Mouse (Mus musculus) cerebellum, postnatal 36 days (tissue): ENCODE results near the gene Mefv.

Experiments
- DNase-seq, 2 experiments: peaks; one replicate each; pipeline ENCODE4 v3.0.0; 2021 to 2022; ENCODE audit warnings: mixed read lengths in 2 of 2

Gene Mefv

DNA sequence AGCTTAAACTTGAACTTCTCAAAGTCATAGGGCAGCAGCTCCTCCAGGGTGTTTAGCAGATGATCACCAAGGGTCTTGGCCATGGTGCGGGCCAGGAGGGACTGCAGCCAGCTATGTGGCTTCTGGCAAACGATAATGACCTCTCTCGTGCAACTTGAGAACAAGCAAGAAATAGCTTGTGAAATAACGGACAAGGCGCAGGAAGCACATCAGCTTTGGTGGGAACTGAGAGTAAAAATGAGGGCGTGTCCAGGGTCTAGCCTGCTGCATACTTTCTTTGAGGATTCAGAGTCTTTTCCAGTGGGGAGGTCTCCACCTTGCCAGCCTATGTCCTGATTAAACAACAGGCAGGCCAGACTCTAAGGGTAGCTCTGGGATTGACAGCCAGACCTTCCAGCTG lies at the start of gene Mefv:
Gene Mefv, minus strand, starts transcription at position 118 of the 400 bp plus-strand sequence.
- DNase-seq: no peak

DNA sequence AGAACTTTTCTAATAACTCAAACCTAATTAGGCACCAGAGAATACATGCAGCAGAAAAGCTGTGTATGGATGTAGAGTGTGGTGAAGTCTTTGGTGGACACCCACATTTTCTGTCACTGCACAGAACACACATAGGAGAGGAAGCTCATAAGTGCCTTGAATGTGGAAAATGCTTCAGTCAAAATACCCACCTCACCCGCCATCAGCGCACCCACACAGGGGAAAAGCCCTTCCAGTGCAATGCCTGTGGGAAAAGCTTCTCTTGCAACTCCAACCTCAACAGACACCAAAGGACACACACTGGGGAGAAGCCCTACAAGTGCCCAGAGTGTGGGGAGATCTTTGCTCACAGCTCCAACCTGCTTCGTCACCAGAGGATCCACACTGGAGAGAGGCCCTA lies 31.1 kb upstream of the Mefv start:
- DNase-seq: no peak

GRCm38 (mm10) chr16:3745656-3746055 lies 27.8 kb upstream of the Mefv start:
- DNase-seq: no peak

GRCm38 (mm10) chr16:3744186-3744700 lies 26.3 kb upstream of the Mefv start:
- DNase-seq: no peak

DNA sequence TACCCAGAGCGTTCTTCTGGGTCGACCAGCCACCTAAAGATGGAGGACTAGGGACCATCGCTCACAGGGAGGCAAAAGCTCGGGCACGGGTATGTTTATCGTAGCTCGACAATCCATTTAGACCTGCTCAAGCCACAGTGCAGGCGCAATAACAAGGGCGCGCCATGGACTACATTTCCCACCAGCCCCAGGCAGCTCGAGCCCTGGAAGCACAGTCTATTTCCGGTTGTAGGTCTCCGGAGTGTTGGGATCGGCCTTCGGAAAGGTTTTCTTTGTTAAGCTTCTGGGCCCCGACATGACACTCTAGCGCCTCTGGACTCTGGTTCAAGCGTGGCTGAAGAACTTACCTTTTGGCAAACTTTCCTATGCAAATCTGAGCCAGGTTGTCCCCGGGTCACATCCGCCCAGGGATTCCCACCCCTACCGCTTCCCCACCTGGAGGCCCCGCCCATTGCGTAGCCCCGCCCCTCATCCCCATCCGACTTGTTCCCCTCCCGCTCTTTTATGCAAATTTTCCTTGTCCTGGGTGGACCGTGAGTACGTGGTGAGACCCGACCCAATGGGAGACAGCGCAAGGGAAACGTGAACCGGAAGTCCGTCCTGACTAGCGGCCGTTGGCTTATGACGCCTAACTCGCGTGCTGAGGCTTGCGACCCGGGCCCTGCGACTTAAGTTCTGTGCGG lies 25.7 kb upstream of the Mefv start, which contains the start of gene Zfp263:
Gene Zfp263, plus strand, starts transcription at position 591 of the 683 bp plus-strand sequence.
- DNase-seq: peak; percentile 89 to 92

DNA sequence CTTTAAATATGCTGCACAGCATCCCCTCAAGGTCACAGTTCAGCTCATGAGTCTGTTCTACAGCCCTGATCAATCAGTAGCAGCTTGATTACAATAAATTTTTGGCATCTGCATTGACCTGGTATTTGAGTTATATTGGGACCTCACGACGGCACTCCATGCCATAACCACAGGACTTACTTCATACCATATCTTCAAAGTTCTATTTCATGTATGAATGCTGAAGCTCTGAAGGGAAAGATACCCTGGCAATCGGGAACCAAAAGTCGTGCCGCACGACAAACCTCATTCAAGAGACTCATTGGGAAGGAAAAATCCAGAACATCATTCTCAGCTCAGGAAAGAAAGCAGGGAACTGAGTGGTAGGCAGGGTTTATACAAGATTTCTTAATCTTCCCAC lies 24.6 kb upstream of the Mefv start:
- DNase-seq: peak in 1 of 2 experiments; percentile 2

- DNase-seq: no peak
These were observed 15.4 kb upstream of the Mefv start for GRCm38 (mm10) chr16:3733198-3733732.

DNA sequence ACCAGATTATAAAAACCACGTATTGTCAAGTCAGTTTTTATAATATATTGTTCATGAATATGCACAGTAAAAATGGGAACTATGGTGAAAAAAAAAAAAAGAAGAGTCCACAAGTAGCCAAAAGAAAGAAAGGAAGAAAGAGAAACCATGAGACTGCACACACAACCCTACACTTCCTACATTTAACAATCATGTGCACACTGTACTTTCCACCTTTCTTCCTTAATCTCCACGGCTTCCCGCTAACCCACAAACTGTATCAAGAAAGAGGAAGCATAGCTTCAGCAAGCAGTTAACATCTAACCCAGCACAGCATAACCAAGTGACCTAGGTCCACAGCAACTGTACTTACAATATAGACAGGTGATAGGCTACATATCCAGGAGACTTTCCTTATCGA lies 14.7 kb upstream of the Mefv start:
- no peak for DNase-seq

DNA sequence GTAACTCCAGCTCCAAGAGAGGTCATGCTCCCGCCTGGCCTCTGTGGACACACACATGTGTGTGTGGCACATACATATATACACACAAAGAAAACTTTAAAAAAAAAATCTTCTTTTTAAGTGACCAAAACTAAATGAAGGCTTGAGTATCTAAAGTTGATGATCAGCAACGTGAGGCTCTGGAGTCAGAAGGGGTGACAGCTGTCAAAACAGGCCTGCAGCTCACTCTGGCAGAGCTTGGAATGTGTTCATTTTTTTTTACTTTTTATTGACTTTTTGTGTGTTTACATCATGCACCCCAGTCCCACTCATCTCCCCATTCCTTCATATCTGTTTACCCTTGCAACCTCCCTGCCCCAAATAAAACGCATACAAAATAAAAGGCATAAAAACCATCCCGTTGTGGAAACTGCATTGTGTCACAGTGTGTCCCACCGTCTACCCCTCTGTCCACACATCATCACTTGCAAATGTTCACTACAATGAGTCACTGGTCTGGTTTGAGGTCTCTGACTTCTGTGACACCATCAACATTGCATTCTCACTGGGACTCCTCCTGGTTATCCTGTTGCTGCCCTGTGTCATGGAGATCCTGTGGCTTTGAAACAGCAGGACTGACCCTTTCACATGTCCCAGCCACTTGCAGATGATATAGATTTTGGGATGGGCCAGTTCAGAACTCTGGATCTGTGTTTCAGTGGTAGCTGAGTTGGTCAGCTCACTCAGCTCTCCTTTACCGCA lies 10.3 kb upstream of the Mefv start:
- no peak for DNase-seq

GRCm38 (mm10) chr16:3723231-3723630 lies 5.3 kb upstream of the Mefv start:
- DNase-seq: no peak

GRCm38 (mm10) chr16:3714731-3715130 lies 3.2 kb downstream of the Mefv start:
- DNase-seq: no peak

DNA sequence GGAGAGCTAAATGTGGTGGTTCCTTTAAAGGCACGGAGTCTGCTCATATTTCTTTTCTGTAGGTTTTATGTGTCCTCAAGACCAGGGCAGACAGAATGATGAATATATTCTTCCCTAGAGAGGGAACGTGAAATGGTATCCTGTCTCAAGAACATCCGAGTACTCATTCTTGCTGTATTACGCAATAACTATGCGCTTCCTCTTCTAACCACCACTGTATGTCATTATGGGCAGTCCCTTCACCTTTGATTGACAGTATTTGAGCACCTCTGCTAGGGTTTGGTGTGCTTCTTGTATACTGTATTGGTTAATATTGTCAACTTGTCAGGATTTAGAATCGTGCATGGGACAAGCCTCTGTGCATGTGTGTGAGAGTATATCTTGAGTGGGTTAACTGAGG lies 11.2 kb downstream of the Mefv start:
- DNase-seq: no peak

DNA sequence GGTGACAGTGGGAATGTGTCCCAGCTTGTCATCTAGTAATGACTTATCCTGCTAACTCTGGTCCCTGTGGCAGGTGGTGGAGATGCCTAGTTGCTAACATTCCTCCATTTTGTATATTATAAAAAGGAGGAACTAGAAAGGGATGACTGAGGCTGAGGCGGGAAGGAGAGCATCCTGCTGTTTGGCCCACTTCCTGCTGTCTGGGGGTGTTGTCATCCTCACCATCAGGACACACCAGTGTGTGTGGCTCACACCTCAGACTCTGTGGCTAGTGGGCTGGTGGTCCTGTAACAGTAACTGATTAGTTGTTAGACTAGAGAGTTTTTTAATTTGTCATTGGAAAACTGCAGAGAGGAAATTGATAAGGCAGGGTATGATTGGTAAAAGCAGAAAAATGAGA lies 17.0 kb downstream of the Mefv start:
- DNase-seq: no peak

- DNase-seq: no peak
These were observed 18.6 kb downstream of the Mefv start for GRCm38 (mm10) chr16:3699281-3699680.

DNA sequence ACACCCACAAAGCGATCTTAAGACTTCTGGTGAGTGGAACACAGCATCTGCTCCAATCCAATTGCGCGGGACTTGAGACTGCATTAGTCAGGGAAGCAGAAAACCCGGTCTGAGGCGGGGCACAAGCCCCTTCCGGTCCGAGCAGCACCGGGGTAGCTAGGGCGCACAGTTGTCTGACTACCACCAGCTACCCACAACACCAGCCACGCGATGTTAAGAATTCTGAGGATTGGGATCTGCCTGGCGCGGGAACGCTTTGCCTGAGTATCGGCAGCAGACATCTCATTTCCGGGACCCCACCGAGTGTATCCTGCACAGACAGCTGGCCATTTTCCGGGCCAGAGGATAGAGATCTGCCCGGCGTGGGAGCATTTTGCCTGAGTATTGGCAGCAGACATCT lies 28.3 kb downstream of the Mefv start:
- DNase-seq: peak in 1 of 2 experiments; percentile 6
